Mouse (Mus musculus) embryonic facial prominence, embryonic 11.5 days (tissue): ENCODE results near the gene Slc6a8. TPM values are rescaled to one million over a fixed set of nuclear protein-coding genes. Genes with fewer than 3 reads are reported as not detected.

Experiments
- ATAC-seq: fragments of 200-750 bp; cut with Nextera tagmentation; replicated peaks from 2 replicates; pipeline ENCODE4 v1.8.0; 2017; ENCODE audit warnings: low read depth; ENCODE audit not compliant: insufficient number of reproducible peaks, low FRiP score, low TSS enrichment
- DNase-seq: peaks from one replicate; pipeline ENCODE4 v3.0.0-alpha.2; 2015; ENCODE audit warnings: low spot score
- H3K27ac ChIP-seq: fragments of 300-500 bp; sonication (generic); replicated peaks from 2 replicates; pipeline ENCODE4 v1.5.1; 2014; ENCODE audit warnings: mild to moderate bottlenecking, low read depth, low read length, control low read depth
- H3K27me3 ChIP-seq: fragments of 300-500 bp; sonication (generic); 2 replicates; pipeline ENCODE4 v1.6.1; 2014; ENCODE audit warnings: mild to moderate bottlenecking, low read length, moderate library complexity, mixed read lengths; ENCODE audit not compliant: control insufficient read depth, insufficient read depth
- H3K36me3 ChIP-seq: fragments of 300-500 bp; sonication (generic); replicated peaks from 2 replicates; pipeline ENCODE4 v1.6.1; 2014; ENCODE audit warnings: low read depth, mild to moderate bottlenecking, low read length, moderate library complexity, mixed read lengths; ENCODE audit not compliant: control insufficient read depth, insufficient read depth
- H3K4me1 ChIP-seq: fragments of 300-500 bp; sonication (generic); 2 replicates; pipeline ENCODE4 v1.6.1; 2014; ENCODE audit warnings: low read length, mixed read lengths; ENCODE audit not compliant: control insufficient read depth, insufficient read depth
- H3K4me2 ChIP-seq: fragments of 300-500 bp; sonication (generic); 2 replicates; pipeline ENCODE4 v1.6.1; 2014; ENCODE audit warnings: low read depth, mild to moderate bottlenecking, control low read depth, low read length, moderate library complexity
- H3K4me3 ChIP-seq: fragments of 300-500 bp; sonication (generic); 2 replicates; pipeline ENCODE4 v1.5.1; 2014; ENCODE audit warnings: low read depth, low read length, control low read depth
- H3K9ac ChIP-seq: fragments of 300-500 bp; sonication (generic); replicated peaks from 2 replicates; pipeline ENCODE4 v1.6.1; 2014; ENCODE audit warnings: mild to moderate bottlenecking, control low read depth, low read length
- H3K9me3 ChIP-seq: fragments of 300-500 bp; sonication (generic); replicated peaks from 2 replicates; pipeline ENCODE4 v1.6.1; 2016; ENCODE audit warnings: mild to moderate bottlenecking, low read length, inconsistent platforms, mixed read lengths; ENCODE audit not compliant: control insufficient read depth
- WGBS: fragments of 180-500 bp; shearing (Covaris S2); extraction: QIAGEN DNeasy Blood & Tissue Kit; methylation state at CpG from one replicate; pipeline ENCODE4 v1.1.7; 2014; 5-methylcytosine and 5-hydroxymethylcytosine counted together
- polyA plus RNA-seq: library from polyadenylated mRNA; unstranded; fragments of >200 nt; fragmentation: Nextera tagmentation; extraction: Ambion mirVana; gene quantifications from 2 replicates; pipeline ENCODE4 v1.2.1, GENCODE M21; 2014

Gene Slc6a8
- polyA plus RNA-seq, 1 experiment from 2014 or later, result 6.1 TPM

DNA sequence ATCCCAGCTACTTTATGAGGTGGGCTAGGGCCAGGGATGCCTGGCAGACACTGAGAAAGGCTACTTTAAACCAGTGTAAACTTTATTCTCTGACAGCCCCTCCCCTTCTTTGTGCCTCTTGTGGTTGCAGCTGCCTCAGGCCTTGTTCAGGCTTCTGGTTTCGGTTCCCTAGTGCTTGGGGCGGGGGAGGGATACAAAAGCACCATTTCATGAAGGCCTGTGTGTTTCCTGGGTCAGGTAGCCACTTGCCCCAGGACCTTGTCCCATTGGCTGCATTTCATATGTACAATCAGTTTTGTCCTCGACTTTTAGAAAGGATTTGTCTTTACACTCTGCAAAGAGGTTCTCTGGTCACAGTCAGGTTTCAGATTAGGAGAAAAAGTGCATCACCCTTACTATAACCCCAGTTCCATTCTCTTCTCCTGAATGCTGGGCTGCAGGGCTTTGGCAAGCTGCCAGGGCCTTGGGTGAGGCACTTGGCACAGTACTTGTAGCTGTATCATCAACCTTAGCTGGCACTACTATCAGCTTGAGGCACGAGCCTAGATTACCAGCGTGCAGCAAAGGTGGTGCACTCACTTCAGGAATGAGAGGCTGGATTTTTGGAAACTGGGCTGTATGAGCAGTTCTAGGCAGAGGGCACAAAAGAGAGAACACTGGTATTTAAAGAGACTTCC is 45.9 kb downstream of the Slc6a8 start:
- Histone ChIP-seq H3K4me1 (no peaks in the 10 kb centered on the region), H3K9ac (peak overlapping the region; percentile 1; the same call in 1 of the 2 replicates), H3K27me3 (no peaks in the 10 kb centered on the region; the same call in 1 of the 2 replicates), H3K27ac (no peak overlapping the region), H3K4me3 (no peak overlapping the region), H3K9me3 (no peaks in the 10 kb centered on the region), H3K36me3 (no peaks in the 10 kb centered on the region), H3K4me2 (no peak overlapping the region; the same call in 1 of the 2 replicates)
- ATAC-seq, result no peak
- DNase-seq, result no peak
- WGBS, result 42% methylated on average over 5 of the region's 5 CpGs

DNA sequence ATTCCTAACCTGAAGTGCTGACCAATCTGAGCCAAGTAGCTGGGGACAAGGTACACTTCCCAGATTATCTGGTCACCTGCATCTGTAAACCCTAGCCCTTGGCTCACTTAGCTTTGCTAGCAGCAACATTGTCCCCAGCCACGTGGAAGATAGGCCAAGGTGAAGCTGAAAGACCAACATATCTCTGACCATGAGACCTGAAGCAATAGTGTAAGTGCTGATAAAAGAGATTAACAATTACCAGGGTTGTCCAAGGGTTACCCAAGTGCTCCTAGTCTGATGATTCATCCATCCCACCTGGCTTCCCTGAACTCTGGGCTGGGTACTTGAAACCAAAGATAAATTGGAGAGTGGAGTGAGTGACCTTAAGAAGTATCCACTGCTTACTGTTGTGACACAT is 58.0 kb downstream of the Slc6a8 start:
- DNase-seq, result no peak
- no peak overlapping the region for H3K9ac ChIP-seq
- H3K36me3 ChIP-seq, result no peaks in the 10 kb centered on the region
- no peaks in the 10 kb centered on the region for H3K4me1 ChIP-seq
- H3K9me3 ChIP-seq, result no peaks in the 10 kb centered on the region
- WGBS, result 52% methylated on average over 1 of the region's 1 CpGs
- no peak overlapping the region for H3K4me3 ChIP-seq
- H3K27me3 ChIP-seq, result no peaks in the 10 kb centered on the region
- no peak overlapping the region for H3K27ac ChIP-seq
- no peak for ATAC-seq
- H3K4me2 ChIP-seq, result no peak overlapping the region

Other genes with a start within 250 kb of the Slc6a8 start
- gene Trex2, start 237.8 kb upstream of the Slc6a8 start, polyA plus RNA-seq, result not detected in 2 replicates
- 85.3 and 91.4 TPM in 2 replicates for gene Haus7, start 214.1 kb upstream of the Slc6a8 start, polyA plus RNA-seq
- gene Bgn, start 189.5 kb upstream of the Slc6a8 start, polyA plus RNA-seq, result 32.0 and 36.4 TPM in 2 replicates
- 0.38 and 0.48 TPM in 2 replicates for gene Atp2b3, start 170.1 kb upstream of the Slc6a8 start, polyA plus RNA-seq
- 11.3 and 11.9 TPM in 2 replicates for gene Dusp9, start 33.7 kb upstream of the Slc6a8 start, polyA plus RNA-seq
- gene Pnck, start 13.0 kb upstream of the Slc6a8 start, polyA plus RNA-seq, result 9.5 and 11.7 TPM in 2 replicates
- 159 and 172 TPM in 2 replicates for gene Bcap31, start 43.0 kb downstream of the Slc6a8 start, polyA plus RNA-seq
- 8.0 and 8.3 TPM in 2 replicates for gene Abcd1, start 43.4 kb downstream of the Slc6a8 start, polyA plus RNA-seq
- gene Plxnb3, start 83.9 kb downstream of the Slc6a8 start, polyA plus RNA-seq, result 0.08 TPM in 2 replicates
- gene Srpk3, start 101.3 kb downstream of the Slc6a8 start, polyA plus RNA-seq, result 0.90 and 1.4 TPM in 2 replicates
- 182 and 195 TPM in 2 replicates for gene Idh3g, start 113.7 kb downstream of the Slc6a8 start, polyA plus RNA-seq
- 112 and 116 TPM in 2 replicates for gene Ssr4, start 113.9 kb downstream of the Slc6a8 start, polyA plus RNA-seq
- 0.88 and 1.1 TPM in 2 replicates for gene Pdzd4, start 151.8 kb downstream of the Slc6a8 start, polyA plus RNA-seq
- 0.25 TPM in 1 of 2 replicates, not detected in the other for gene Avpr2, start 219.0 kb downstream of the Slc6a8 start, polyA plus RNA-seq
- gene L1cam, start 223.0 kb downstream of the Slc6a8 start, polyA plus RNA-seq, result 6.6 and 10.8 TPM in 2 replicates
- gene Arhgap4, start 248.7 kb downstream of the Slc6a8 start, polyA plus RNA-seq, result 1.5 and 2.0 TPM in 2 replicates
- gene Naa10, start 248.8 kb downstream of the Slc6a8 start, polyA plus RNA-seq, result 154 and 159 TPM in 2 replicates